Mouse (Mus musculus) MEL (cell line): ENCODE measurements around the gene Sergef. TPM values are rescaled to one million over a fixed set of nuclear protein-coding genes. Genes with fewer than 3 reads are reported as not detected.

Source experiments
- DNase-seq: peaks from one replicate; pipeline ENCODE4 v3.0.0; 2011; ENCODE audit warnings: low read depth, low spot score
- H3K27ac ChIP-seq: 2 replicates; pipeline ENCODE4 v1.5.1; 2012; ENCODE audit warnings: low read depth, mild to moderate bottlenecking, control low read depth, low read length, moderate library complexity; ENCODE audit not compliant: control insufficient read depth
- H3K27me3 ChIP-seq, 2 experiments: fragments of 150-350 bp in 1 of 2; sonication (generic) in 1 of 2; 2 replicates each; pipeline ENCODE4 v1.6.1; 2012; ENCODE audit warnings: low read length in 2 of 2, mild to moderate bottlenecking in 2 of 2, improper control_type of control experiment in 1 of 2, moderate library complexity in 1 of 2; ENCODE audit not compliant: insufficient read depth in 2 of 2, control insufficient read depth in 1 of 2
- H3K36me3 ChIP-seq, 2 experiments: 2 replicates each; pipeline ENCODE4 v1.6.1; 2012 to 2014; ENCODE audit warnings: low read length in 2 of 2, improper control_type of control experiment in 1 of 2, inconsistent platforms in 1 of 2, mild to moderate bottlenecking in 1 of 2; ENCODE audit not compliant: insufficient read depth in 2 of 2, control insufficient read depth in 1 of 2
- H3K4me1 ChIP-seq, 2 experiments: fragments of 150-350 bp in 1 of 2; sonication (generic) in 1 of 2; 2 replicates each; pipeline ENCODE4 v1.6.1; 2012; ENCODE audit warnings: low read length in 2 of 2, improper control_type of control experiment in 1 of 2, mild to moderate bottlenecking in 1 of 2; ENCODE audit not compliant: insufficient read depth in 2 of 2, control insufficient read depth in 1 of 2
- H3K4me3 ChIP-seq, 2 experiments: fragments of 150-350 bp in 1 of 2; sonication (generic) in 1 of 2; 2 replicates each; pipeline ENCODE4 v1.5.1; 2012; ENCODE audit warnings: low read depth in 2 of 2, low read length in 2 of 2, mild to moderate bottlenecking in 2 of 2, moderate library complexity in 2 of 2, control low read depth in 1 of 2, improper control_type of control experiment in 1 of 2; ENCODE audit not compliant: control insufficient read depth in 1 of 2, insufficient read depth in 1 of 2
- H3K79me2 ChIP-seq: 2 replicates; pipeline ENCODE4 v1.6.1; 2012; ENCODE audit warnings: mild to moderate bottlenecking, low read length, moderate library complexity; ENCODE audit not compliant: control insufficient read depth, poor library complexity, insufficient read depth
- H3K9ac ChIP-seq: 2 replicates; pipeline ENCODE4 v1.6.1; 2012; ENCODE audit warnings: low read depth, mild to moderate bottlenecking, control low read depth, low read length, moderate library complexity; ENCODE audit not compliant: control insufficient read depth, poor library complexity, severe bottlenecking
- H3K9me3 ChIP-seq: fragments of 150-350 bp; sonication (generic); replicated peaks from 2 replicates; pipeline ENCODE4 v1.6.1; 2012; ENCODE audit warnings: mild to moderate bottlenecking, low read length, improper control_type of control experiment, moderate library complexity; ENCODE audit not compliant: insufficient read depth
- BHLHE40 ChIP-seq: IDR thresholded peaks from 2 replicates; pipeline ENCODE4 v1.6.1; 2012; ENCODE audit warnings: low read depth, mild to moderate bottlenecking, inconsistent platforms, low read length, improper control_type of control experiment, borderline replicate concordance
- E2F4 ChIP-seq: IDR thresholded peaks from 2 replicates; pipeline ENCODE4 v1.6.1; 2011; ENCODE audit warnings: low read depth, low read length, improper control_type of control experiment, borderline replicate concordance
- EP300 ChIP-seq, 2 experiments: IDR thresholded peaks; 2 replicates each; pipeline ENCODE4 v1.6.1; 2011; ENCODE audit warnings: improper control_type of control experiment in 2 of 2, low read length in 2 of 2, low read depth in 1 of 2, mild to moderate bottlenecking in 1 of 2
- GABPA ChIP-seq: IDR thresholded peaks from 2 replicates; pipeline ENCODE4 v1.6.1; 2012; ENCODE audit warnings: low read depth, mild to moderate bottlenecking, inconsistent platforms, low read length, improper control_type of control experiment, moderate library complexity
- GATA1 ChIP-seq: IDR thresholded peaks from 2 replicates; pipeline ENCODE4 v1.6.1; 2011; ENCODE audit warnings: low read depth, low read length, improper control_type of control experiment
- HCFC1 ChIP-seq: IDR thresholded peaks from 2 replicates; pipeline ENCODE4 v1.6.1; 2012; ENCODE audit warnings: low read depth, mild to moderate bottlenecking, inconsistent platforms, low read length, improper control_type of control experiment, moderate library complexity
- MAX ChIP-seq: IDR thresholded peaks from 2 replicates; pipeline ENCODE4 v1.6.1; 2011; ENCODE audit warnings: low read length, improper control_type of control experiment
- MAZ ChIP-seq: IDR thresholded peaks from 2 replicates; pipeline ENCODE4 v1.6.1; 2012; ENCODE audit warnings: low read depth, mild to moderate bottlenecking, inconsistent platforms, low read length, improper control_type of control experiment
- POLR2AphosphoS2 ChIP-seq: IDR thresholded peaks from 2 replicates; pipeline ENCODE4 v1.6.1; 2011; ENCODE audit warnings: low read length, improper control_type of control experiment
- POLR2AphosphoS5 ChIP-seq: IDR thresholded peaks from 2 replicates; pipeline ENCODE4 v1.6.1; 2012; ENCODE audit warnings: low read depth, borderline replicate concordance, mild to moderate bottlenecking, inconsistent platforms, low read length, moderate library complexity, mixed read lengths
- USF1 ChIP-seq: IDR thresholded peaks from 2 replicates; pipeline ENCODE4 v1.6.1; 2014; ENCODE audit warnings: low read depth, mild to moderate bottlenecking, inconsistent platforms, low read length, improper control_type of control experiment, moderate library complexity
- ZKSCAN1 ChIP-seq: IDR thresholded peaks from 2 replicates; pipeline ENCODE4 v1.6.1; 2012; ENCODE audit warnings: low read depth, mild to moderate bottlenecking, inconsistent platforms, low read length, improper control_type of control experiment, moderate library complexity
- ZMIZ1 ChIP-seq: IDR thresholded peaks from 2 replicates; pipeline ENCODE4 v1.6.1; 2012; ENCODE audit warnings: low read depth, mild to moderate bottlenecking, inconsistent platforms, low read length, improper control_type of control experiment, moderate library complexity
- polyA plus RNA-seq, 2 experiments: library from polyadenylated mRNA; stranded (reverse) in 1 of 2; unstranded in 1 of 2; fragments of >175 nt in 1 of 2; fragments of >200 nt in 1 of 2; gene quantifications; 2 replicates each; pipeline versions ENCODE4 v1.2.1 to v1.2.4; 2012; ENCODE audit warnings: low replicate concordance in 2 of 2, low read depth in 1 of 2; ENCODE audit not compliant: insufficient read length in 2 of 2, insufficient read depth in 1 of 2, missing spikeins in 1 of 2
- total RNA-seq: library from RNA; depleted of rRNA; stranded (reverse); fragments of 300-350 nt; gene quantifications from 2 replicates; pipeline ENCODE4 v1.2.3, GENCODE M21; 2012

Gene Sergef
- total and polyA plus RNA-seq, 3 experiments = 7.6 to 11.7 TPM; not detected in 1

GRCm38 (mm10) chr7:46415818-46416425 lies 223.7 kb downstream of the Sergef start:
- no peak overlapping the region for H3K4me3 ChIP-seq
- TF ChIP-seq BHLHE40 (no peak), E2F4 (no peak), GATA1 (no peak), MAX (no peak), ZKSCAN1 (no peak)
- no peaks in the 10 kb centered on the region for H3K79me2 ChIP-seq
- no peak overlapping the region for H3K27ac ChIP-seq
- no peak for DNase-seq
- no peak overlapping the region for H3K9ac ChIP-seq
- H3K4me1 ChIP-seq = no peaks in the 10 kb centered on the region
- no peaks in the 10 kb centered on the region for H3K9me3 ChIP-seq
- H3K27me3 ChIP-seq = no peaks in the 10 kb centered on the region
- H3K36me3 ChIP-seq = no peaks in the 10 kb centered on the region

GRCm38 (mm10) chr7:46413959-46414725 lies 225.5 kb downstream of the Sergef start:
- DNase-seq = no peak
- Histone ChIP-seq H3K4me3 (no peak overlapping the region), H3K79me2 (no peaks in the 10 kb centered on the region), H3K9me3 (no peaks in the 10 kb centered on the region), H3K4me1 (no peaks in the 10 kb centered on the region), H3K36me3 (no peaks in the 10 kb centered on the region), H3K9ac (no peak overlapping the region), H3K27me3 (no peaks in the 10 kb centered on the region), H3K27ac (no peak overlapping the region)
- TF ChIP-seq HCFC1 (no peak), MAZ (no peak), POLR2AphosphoS5 (no peak), GATA1 (no peak), E2F4 (no peak), GABPA (no peak), POLR2AphosphoS2 (no peak), EP300 (IDR thresholded peaks at IDR 0.05; ENCODE audit: low read depth in 1 of 2, low read length in 2 of 2) (no peak), ZMIZ1 (no peak), USF1 (no peak)
